ENCODE assay signal across 10 mouse cellular contexts in genomic region chr11:106419262-106420102, GRCm38 (mm10). TPM values are rescaled to one million over a fixed set of nuclear protein-coding genes. Genes with fewer than 3 reads are reported as not detected.
DNase-seq lines count a peak whose midpoint lies in the region; ATAC-seq and TF ChIP-seq lines count a peak whose summit lies in the region.
"Had no signal": no experiment of that assay in that cellular context is flagged by ENCODE, and none has a peak within 500 bp of the region (broad histone marks: within the 10 kb centered on the region; RNA-seq: fewer than 3 reads in every experiment).

No protein-coding gene starts in this region.

- H3K36me3 ChIP-seq in kidney, embryonic 15.5 days, result peaks cover 16% of the 10 kb centered on the region
- H3K36me3 ChIP-seq in thymus, adult 2 months (ENCODE audit: control insufficient read depth, insufficient read depth, low read length), result no peaks in the 10 kb centered on the region
- peaks cover 48% of the 10 kb centered on the region for H3K36me3 ChIP-seq in liver, embryonic 12.5 days
- H3K36me3 ChIP-seq in splenic B cell, adult 2 months (ENCODE audit: control insufficient read depth, insufficient read depth, low read length, poor library complexity, severe bottlenecking), result no peaks in the 10 kb centered on the region

- TF ChIP-seq CTCF in thymus, adult 2 months (IDR thresholded peaks at IDR 0.05; ENCODE audit: borderline replicate concordance, control insufficient read depth, extremely low read depth, insufficient read depth, low read length, poor library complexity), result no peak

- H3K4me3 ChIP-seq in kidney, embryonic 15.5 days (replicated peaks), result no peak overlapping the region
- no peak overlapping the region for H3K4me3 ChIP-seq in thymus, adult 2 months (ENCODE audit: control insufficient read depth, insufficient read depth, low read length)
- H3K4me3 ChIP-seq in liver, embryonic 12.5 days, result no peak overlapping the region

- no peak for DNase-seq in kidney, postnatal 4 days
- no peak for DNase-seq in thymus, adult 2 months
- DNase-seq in thymus, postnatal 4 days, result no peak
- DNase-seq in splenic B cell, adult 2 months (ENCODE audit: low read depth, low spot score), result peak; percentile 47
- no peak for DNase-seq in retina, embryonic 14.5 days (ENCODE audit: low spot score)
- DNase-seq in embryo, embryonic 10.5 days (ENCODE audit: low spot score), result no peak

- H3K4me1 ChIP-seq in kidney, embryonic 15.5 days, result 0 out of 2 replicates have a peak, but pooled peaks cover 2% of the 10 kb centered on the region
- H3K4me1 ChIP-seq in thymus, adult 2 months (replicated peaks; ENCODE audit: control insufficient read depth, insufficient read depth, low read length), result peaks cover 10% of the 10 kb centered on the region
- peaks cover 17% of the 10 kb centered on the region for H3K4me1 ChIP-seq in liver, embryonic 12.5 days

- peak overlapping the region; percentile 37; the same call in 1 of the 2 replicates for H3K27ac ChIP-seq in kidney, embryonic 15.5 days
- 0 out of 2 replicates have a peak overlapping the region, but pooled peaks have one; percentile 24 for H3K27ac ChIP-seq in thymus, adult 2 months (ENCODE audit: control insufficient read depth, insufficient read depth, low read length)
- H3K27ac ChIP-seq in liver, embryonic 12.5 days, result peak overlapping the region; percentile 46

- H3K27me3 ChIP-seq in kidney, embryonic 15.5 days, result no peaks in the 10 kb centered on the region
- H3K27me3 ChIP-seq in thymus, adult 2 months (ENCODE audit: control insufficient read depth, insufficient read depth, low read length), result no peaks in the 10 kb centered on the region
- H3K27me3 ChIP-seq in liver, embryonic 12.5 days (replicated peaks), result no peaks in the 10 kb centered on the region
- no peaks in the 10 kb centered on the region for H3K27me3 ChIP-seq in splenic B cell, adult 2 months (ENCODE audit: control insufficient read depth, insufficient read depth, low read length, poor library complexity, severe bottlenecking)

- H3K4me2 ChIP-seq in kidney, embryonic 15.5 days, result no peak overlapping the region
- H3K4me2 ChIP-seq in liver, embryonic 12.5 days, result no peak overlapping the region

- H3K9ac ChIP-seq in kidney, embryonic 15.5 days, result no peak overlapping the region
- H3K9ac ChIP-seq in liver, embryonic 12.5 days, result no peak overlapping the region

- H3K9me3 ChIP-seq in kidney, embryonic 15.5 days (replicated peaks), result no peaks in the 10 kb centered on the region
- H3K9me3 ChIP-seq in liver, embryonic 12.5 days (replicated peaks), result no peaks in the 10 kb centered on the region

- whole genome bisulfite sequencing in kidney, embryonic 15.5 days, result 72% methylated on average over 9 of the region's 9 CpGs
- 41% methylated on average over 9 of the region's 9 CpGs for whole genome bisulfite sequencing in thymus, adult 2 months
- 51% methylated on average over 9 of the region's 9 CpGs for WGBS in liver, embryonic 12.5 days (ENCODE audit: insufficient replicate concordance)

- no peak for ATAC-seq in kidney, embryonic 15.5 days (replicated peaks; ENCODE audit: low FRiP score)
- peak; percentile 52; the same call in 1 of the 2 replicates for ATAC-seq in liver, embryonic 12.5 days
- ATAC-seq: activated CD4-positive, CD25-positive, alpha-beta regulatory T cell, adult 4 months had no signal

- no peak for TF ChIP-seq POLR2A in thymus, adult 2 months (IDR thresholded peaks at IDR 0.05; ENCODE audit: control insufficient read depth, extremely low read depth, insufficient read depth, low read length, poor library complexity)

RNA-seq across cellular contexts. Expression of gene Icam2, which starts 31.6 kb away (rescaled TPM):
- 68.9 and 75.5 TPM in 2 replicates for polyA plus RNA-seq in kidney, embryonic 15.5 days (2015; fragmentation: Nextera tagmentation; extraction: Ambion mirVana)
- polyA plus RNA-seq in thymus, adult 2 months (2012; rRNA removed), result 185 and 222 TPM in 2 replicates
- polyA plus RNA-seq in liver, embryonic 12.5 days (2016; fragmentation: Nextera tagmentation; extraction: Ambion mirVana), result 22.8 and 23.1 TPM in 2 replicates

RNA-seq across cellular contexts. Expression of gene Prr29, which starts 54.2 kb away (rescaled TPM):
- 0.23 and 0.60 TPM in 2 replicates for polyA plus RNA-seq in kidney, embryonic 15.5 days (2015; fragmentation: Nextera tagmentation; extraction: Ambion mirVana)
- polyA plus RNA-seq in thymus, adult 2 months (2012; rRNA removed), result 30.1 and 31.1 TPM in 2 replicates
- polyA plus RNA-seq in liver, embryonic 12.5 days (2016; fragmentation: Nextera tagmentation; extraction: Ambion mirVana), result not detected in 2 replicates
- polyA plus RNA-seq: forebrain, embryonic 14.5 days had no signal

Comparison
In these comparisons a context has a peak if more than half of its experiments do, and no peak if none do; other contexts are left out.
1. RNA of gene Prr29, which starts 54.2 kb away (polyA plus RNA-seq): 30.1 to 31.1 TPM in thymus, adult 2 months; 0.23 to 0.60 TPM in kidney, embryonic 15.5 days and not detected in liver, embryonic 12.5 days; every median in the first group is over 10 times any median in the second.
2. Peak in every context shown above with its lines, with median percentiles within 50 percentile points of each other: H3K27ac ChIP-seq.